Mouse (Mus musculus): ENCODE measurements around the gene Calr3. TPM values are rescaled to one million over a fixed set of nuclear protein-coding genes. Genes with fewer than 3 reads are reported as not detected.
A peak's percentile ranks its signal among the peaks of the same experiment; 100 is the strongest.

The Calr3 gene
- total RNA-seq (2015): 0.62 TPM in 1 of 2 replicates, not detected in the other
- total RNA-seq (2017): 0.49 TPM in 1 of 2 replicates, not detected in the other

GRCm38 (mm10) chr8:72443338-72443993 is at the start of gene Calr3, which contains the start of gene 1700030K09Rik:
Calr3 (minus strand) TSS chr8:72443870.
1700030K09Rik (plus strand) TSS chr8:72443880.
- ATAC-seq (ENCODE audit: poor library complexity, severe bottlenecking): peak; percentile 100

GRCm38 (mm10) chr8:72493381-72493780 is 49.7 kb upstream of the Calr3 start:
- no peak for ATAC-seq (ENCODE audit: poor library complexity, severe bottlenecking)

- peak; percentile 89 for ATAC-seq (ENCODE audit: poor library complexity, severe bottlenecking)
Measured at GRCm38 (mm10) chr8:72492622-72493081, 49.0 kb upstream of the Calr3 start.

- peak; percentile 59 for ATAC-seq (ENCODE audit: poor library complexity, severe bottlenecking)
Measured at GRCm38 (mm10) chr8:72491680-72492621, 48.3 kb upstream of the Calr3 start, which contains the start of gene Slc35e1. Slc35e1 (minus strand) TSS chr8:72492614.

- ATAC-seq (ENCODE audit: poor library complexity, severe bottlenecking): no peak
Measured at GRCm38 (mm10) chr8:72491017-72491416, 47.3 kb upstream of the Calr3 start.

- peak; percentile 55 for ATAC-seq (ENCODE audit: poor library complexity, severe bottlenecking)
Measured at GRCm38 (mm10) chr8:72487014-72487413, 43.3 kb upstream of the Calr3 start.

GRCm38 (mm10) chr8:72485456-72486199 is 42.0 kb upstream of the Calr3 start:
- peak; percentile 76 for ATAC-seq (ENCODE audit: poor library complexity, severe bottlenecking)

GRCm38 (mm10) chr8:72474826-72475546 is 31.3 kb upstream of the Calr3 start, which contains the start of gene Cherp:
Cherp (minus strand) TSS chr8:72475226.
- ATAC-seq (ENCODE audit: poor library complexity, severe bottlenecking): peak; percentile 97

GRCm38 (mm10) chr8:72470684-72471083 is 27.0 kb upstream of the Calr3 start:
- no peak for ATAC-seq (ENCODE audit: poor library complexity, severe bottlenecking)

GRCm38 (mm10) chr8:72469984-72470383 is 26.3 kb upstream of the Calr3 start:
- no peak for ATAC-seq (ENCODE audit: poor library complexity, severe bottlenecking)

GRCm38 (mm10) chr8:72469243-72469642 is 25.6 kb upstream of the Calr3 start:
- ATAC-seq (ENCODE audit: poor library complexity, severe bottlenecking): no peak

GRCm38 (mm10) chr8:72464211-72464610 is 20.5 kb upstream of the Calr3 start:
- no peak for ATAC-seq (ENCODE audit: poor library complexity, severe bottlenecking)

GRCm38 (mm10) chr8:72459881-72460533 is 16.3 kb upstream of the Calr3 start:
- no peak for ATAC-seq (ENCODE audit: poor library complexity, severe bottlenecking)

- ATAC-seq (ENCODE audit: poor library complexity, severe bottlenecking): no peak
Measured at GRCm38 (mm10) chr8:72458457-72458856, 14.8 kb upstream of the Calr3 start.

- ATAC-seq (ENCODE audit: poor library complexity, severe bottlenecking): no peak
Measured at GRCm38 (mm10) chr8:72457806-72458205, 14.1 kb upstream of the Calr3 start.

- no peak for ATAC-seq (ENCODE audit: poor library complexity, severe bottlenecking)
Measured at GRCm38 (mm10) chr8:72455317-72455716, 11.6 kb upstream of the Calr3 start.

GRCm38 (mm10) chr8:72453904-72454303 is 10.2 kb upstream of the Calr3 start:
- no peak for ATAC-seq (ENCODE audit: poor library complexity, severe bottlenecking)

GRCm38 (mm10) chr8:72451516-72451915 is 7.8 kb upstream of the Calr3 start:
- no peak for ATAC-seq (ENCODE audit: poor library complexity, severe bottlenecking)

- ATAC-seq (ENCODE audit: poor library complexity, severe bottlenecking): no peak
Measured at GRCm38 (mm10) chr8:72445071-72445470, 1.4 kb upstream of the Calr3 start.

- peak; percentile 43 for ATAC-seq (ENCODE audit: poor library complexity, severe bottlenecking)
Measured at GRCm38 (mm10) chr8:72443994-72444350, 302 bp upstream of the Calr3 start.
